ENCODE assay signal across 9 mouse cellular contexts in the genomic region with DNA sequence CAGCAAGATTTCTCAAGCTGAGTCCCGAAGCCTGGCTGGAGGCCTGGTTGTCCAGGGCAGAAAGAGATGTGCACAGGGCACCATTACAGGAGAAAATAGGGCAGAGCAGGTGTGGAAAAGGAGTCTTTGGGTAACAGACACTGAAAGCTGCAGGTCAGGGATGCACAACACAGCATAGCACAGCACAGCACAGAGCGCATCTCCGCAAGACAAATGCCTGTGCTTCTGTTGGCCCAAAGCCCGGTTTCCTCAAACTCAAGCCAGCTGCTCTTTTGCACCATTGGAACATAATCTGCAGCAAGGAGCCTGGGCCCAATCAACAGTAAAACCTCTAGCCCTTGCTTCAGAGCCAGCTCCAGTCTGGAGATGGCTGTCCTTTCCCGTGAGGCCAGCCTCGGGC.
DNase-seq lines count a peak whose midpoint lies in the region; ATAC-seq and TF ChIP-seq lines count a peak whose summit lies in the region.
"Had no signal": no experiment of that assay in that cellular context is flagged by ENCODE, and none has a peak within 500 bp of the region (broad histone marks: within the 10 kb centered on the region; RNA-seq: fewer than 3 reads in every experiment).

No protein-coding gene starts in this region.

- peak; percentile 81 for DNase-seq in hindbrain, postnatal 0 days (ENCODE audit: low spot score)
- DNase-seq in adrenal gland, postnatal 36 days, result peak; percentile 21 to 28
- DNase-seq in frontal cortex, postnatal 14 days (ENCODE audit: low spot score in 2 of 2), result peak; percentile 33 to 47
- DNase-seq in kidney, postnatal 14 days, result peak; percentile 79
- peak; percentile 71 for DNase-seq in lung, postnatal 10 days
- DNase-seq in urinary bladder, postnatal 4 days (ENCODE audit: low spot score in 2 of 2), result peak; percentile 66 to 68
- DNase-seq in embryo, embryonic 11 days, result no peak

- H3K9ac ChIP-seq in hindbrain, postnatal 0 days (replicated peaks; ENCODE audit: low read length), result no peak overlapping the region
- H3K9ac ChIP-seq in hindbrain, embryonic 13.5 days, result no peak overlapping the region
- H3K9ac ChIP-seq: liver, embryonic 15.5 days had no signal

- no peak overlapping the region for H3K4me3 ChIP-seq in hindbrain, postnatal 0 days (ENCODE audit: low read length)
- no peak overlapping the region for H3K4me3 ChIP-seq in hindbrain, embryonic 13.5 days
- H3K4me3 ChIP-seq: liver, embryonic 15.5 days had no signal

- no peaks in the 10 kb centered on the region for H3K36me3 ChIP-seq in hindbrain, postnatal 0 days (ENCODE audit: insufficient read depth, low read length)
- no peaks in the 10 kb centered on the region for H3K36me3 ChIP-seq in hindbrain, embryonic 13.5 days
- H3K36me3 ChIP-seq: liver, embryonic 15.5 days had no signal

- H3K27me3 ChIP-seq in hindbrain, postnatal 0 days (ENCODE audit: insufficient read depth, low read length), result no peaks in the 10 kb centered on the region
- H3K27me3 ChIP-seq in hindbrain, embryonic 13.5 days, result 0 out of 2 replicates have a peak, but pooled peaks cover 5% of the 10 kb centered on the region

- no peaks in the 10 kb centered on the region for H3K9me3 ChIP-seq in hindbrain, postnatal 0 days (ENCODE audit: low read length)
- no peaks in the 10 kb centered on the region for H3K9me3 ChIP-seq in hindbrain, embryonic 13.5 days
- H3K9me3 ChIP-seq: liver, embryonic 15.5 days had no signal

- WGBS in hindbrain, postnatal 0 days, result 42% methylated on average over 6 of the region's 6 CpGs
- WGBS in hindbrain, embryonic 13.5 days, result 83% methylated on average over 6 of the region's 6 CpGs

- H3K4me1 ChIP-seq in hindbrain, postnatal 0 days (ENCODE audit: insufficient read depth, low read length), result 0 out of 2 replicates have a peak, but pooled peaks cover 4% of the 10 kb centered on the region
- H3K4me1 ChIP-seq in hindbrain, embryonic 13.5 days (replicated peaks), result peaks cover 8% of the 10 kb centered on the region; the same call in 1 of the 2 replicates
- H3K4me1 ChIP-seq: liver, embryonic 15.5 days had no signal

- TF ChIP-seq CTCF in hindbrain, postnatal 0 days (IDR thresholded peaks at IDR 0.05; ENCODE audit: low read depth), result no peak

- no peak overlapping the region for H3K27ac ChIP-seq in hindbrain, postnatal 0 days
- H3K27ac ChIP-seq in hindbrain, embryonic 13.5 days, result no peak overlapping the region
- H3K27ac ChIP-seq: liver, embryonic 15.5 days had no signal

- ATAC-seq in hindbrain, postnatal 0 days, result 0 out of 2 replicates have a peak, but pooled peaks have one; percentile 38
- no peak for ATAC-seq in hindbrain, embryonic 13.5 days (ENCODE audit: low FRiP score)

- H3K4me2 ChIP-seq in hindbrain, postnatal 0 days (ENCODE audit: low read depth, low read length), result no peak overlapping the region
- no peak overlapping the region for H3K4me2 ChIP-seq in hindbrain, embryonic 13.5 days
- H3K4me2 ChIP-seq: liver, embryonic 15.5 days had no signal
